Mouse (Mus musculus) kidney, postnatal 25 days (tissue): ENCODE data around the gene Nova2.

Source experiments
- DNase-seq, 2 experiments: peaks; one replicate each; pipeline ENCODE4 v3.0.0; 2021; ENCODE audit warnings: mixed read lengths in 2 of 2

The Nova2 gene

GRCm38 (mm10) chr7:19012882-19013281, 87.2 kb downstream of the Nova2 start:
- DNase-seq: no peak

- DNase-seq: no peak
Measured at GRCm38 (mm10) chr7:19014452-19014851, 88.8 kb downstream of the Nova2 start.
